ENCODE assay signal across 8 mouse cellular contexts in the genomic region with DNA sequence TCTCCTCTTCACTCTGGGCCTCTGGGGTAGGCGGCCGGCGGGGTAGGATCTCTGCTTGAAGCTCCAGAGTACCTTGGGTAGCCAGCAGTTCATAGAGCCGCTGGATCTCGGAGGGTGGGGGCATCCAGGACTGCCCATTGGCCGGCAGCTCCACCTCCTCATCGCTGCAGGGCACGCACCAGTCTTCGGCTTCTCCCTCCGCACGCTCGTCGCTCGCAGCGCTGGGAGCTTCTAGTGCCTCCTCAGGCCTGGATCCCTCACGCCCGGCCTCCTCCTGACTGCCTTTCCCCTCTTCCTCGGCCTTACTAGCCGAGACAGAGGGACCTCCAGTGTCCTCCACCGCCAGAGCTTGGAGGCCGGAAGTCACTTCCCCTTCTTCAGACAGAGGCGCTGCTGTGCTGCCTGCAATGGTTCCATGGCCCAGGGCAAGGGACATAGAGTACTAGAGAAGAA. TPM values are rescaled to one million over a fixed set of nuclear protein-coding genes. Genes with fewer than 3 reads are reported as not detected.
A peak's percentile ranks its signal among the peaks of the same experiment; 100 is the strongest.
DNase-seq lines count a peak whose midpoint lies in the region; ATAC-seq and TF ChIP-seq lines count a peak whose summit lies in the region.

No protein-coding gene starts in this region.

- no peak for TF ChIP-seq CTCF in heart, adult 2 months (IDR thresholded peaks at IDR 0.05)
- TF ChIP-seq CTCF in ES-Bruce4 (IDR thresholded peaks at IDR 0.05; ENCODE audit: low read depth, low read length) = no peak

- no peak for TF ChIP-seq EP300 in heart, adult 2 months (IDR thresholded peaks at IDR 0.05; ENCODE audit: insufficient read depth, low read depth, low read length)
- no peak for TF ChIP-seq EP300 in ES-Bruce4 (IDR thresholded peaks at IDR 0.05; ENCODE audit: insufficient read depth, low read depth, low read length)

- no peaks in the 10 kb centered on the region for H3K9me3 ChIP-seq in ES-Bruce4 (replicated peaks; ENCODE audit: control insufficient read depth, insufficient read depth, low read length, poor library complexity, severe bottlenecking)
- no peaks in the 10 kb centered on the region for H3K9me3 ChIP-seq in hindbrain, embryonic 13.5 days

- peak overlapping the region; percentile 87 for H3K9ac ChIP-seq in heart, adult 2 months (ENCODE audit: low read depth, low read length)
- peak overlapping the region; percentile 71 for H3K9ac ChIP-seq in ES-Bruce4 (ENCODE audit: low read depth, poor library complexity, severe bottlenecking)
- peak overlapping the region; percentile 92 for H3K9ac ChIP-seq in hindbrain, embryonic 13.5 days

- ATAC-seq in hindbrain, embryonic 13.5 days (ENCODE audit: low FRiP score) = peak; percentile 41

- under 1% methylated on average over 22 of the region's 22 CpGs for WGBS in heart, adult 2 months
- WGBS in hindbrain, embryonic 13.5 days = under 1% methylated on average over 22 of the region's 22 CpGs

- peaks cover 5% of the 10 kb centered on the region for H3K36me3 ChIP-seq in heart, adult 2 months (ENCODE audit: control insufficient read depth, insufficient read depth, low read length)
- peaks cover 9% of the 10 kb centered on the region for H3K36me3 ChIP-seq in ES-Bruce4 (ENCODE audit: control insufficient read depth, insufficient read depth, low read length, poor library complexity, severe bottlenecking)
- peaks cover 38% of the 10 kb centered on the region for H3K36me3 ChIP-seq in hindbrain, embryonic 13.5 days

- peaks cover 16% of the 10 kb centered on the region for H3K4me1 ChIP-seq in heart, adult 2 months (ENCODE audit: control insufficient read depth, insufficient read depth, low read length)
- peaks cover 5% of the 10 kb centered on the region for H3K4me1 ChIP-seq in ES-Bruce4 (ENCODE audit: control insufficient read depth, insufficient read depth, low read length)
- peaks cover 72% of the 10 kb centered on the region for H3K4me1 ChIP-seq in hindbrain, embryonic 13.5 days (replicated peaks)

- intact Hi-C loops in heart, adult 2 months (cut with DNase I) = loop anchor here (2.0 to 10.0 kb wide), 2 partner anchors 88 to 178 kb away; a partner anchor contains a TSS
- intact Hi-C loops in heart, postnatal 10 days (cut with DNase I) = loop anchor here (2.0 kb wide), 1 partner anchor 42 kb away; a partner anchor contains a TSS

- H3K79me2 ChIP-seq in heart, adult 2 months (replicated peaks; ENCODE audit: control insufficient read depth, insufficient read depth, low read length) = peaks cover 4% of the 10 kb centered on the region; the same call in 1 of the 2 replicates

- H3K27me3 ChIP-seq in heart, adult 2 months (ENCODE audit: control insufficient read depth, insufficient read depth, low read length) = no peaks in the 10 kb centered on the region
- no peaks in the 10 kb centered on the region for H3K27me3 ChIP-seq in ES-Bruce4 (ENCODE audit: control insufficient read depth, insufficient read depth, low read length, poor library complexity, severe bottlenecking)
- H3K27me3 ChIP-seq in hindbrain, embryonic 13.5 days = no peaks in the 10 kb centered on the region

- peak; percentile 62 for TF ChIP-seq POLR2A in heart, adult 2 months (IDR thresholded peaks at IDR 0.05; ENCODE audit: insufficient read depth, low read depth, low read length)
- no peak for TF ChIP-seq POLR2A in ES-Bruce4 (IDR thresholded peaks at IDR 0.05; ENCODE audit: insufficient read depth, low read length)

- peak overlapping the region; percentile 82 for H3K4me3 ChIP-seq in heart, adult 2 months
- H3K4me3 ChIP-seq in ES-Bruce4 (ENCODE audit: low read depth, low read length) = peak overlapping the region; percentile 89
- peak overlapping the region; percentile 65 for H3K4me3 ChIP-seq in hindbrain, embryonic 13.5 days

- DNase-seq in heart, adult 2 months = no peak
- DNase-seq in heart, postnatal 10 days = no peak
- DNase-seq in cerebellum, postnatal 36 days = peak; percentile 65 to 68
- DNase-seq in lung, postnatal 10 days = peak; percentile 76
- peak; percentile 52 for DNase-seq in right cerebral cortex, postnatal 4 days
- DNase-seq in retina, postnatal 1 day = no peak

- peak overlapping the region; percentile 93 for H3K4me2 ChIP-seq in hindbrain, embryonic 13.5 days

- H3K27ac ChIP-seq in heart, adult 2 months = peak overlapping the region; percentile 93
- H3K27ac ChIP-seq in ES-Bruce4 (ENCODE audit: insufficient read depth, low read length) = peak overlapping the region; percentile 36
- H3K27ac ChIP-seq in hindbrain, embryonic 13.5 days = peak overlapping the region; percentile 98

RNA-seq across cellular contexts. Expression of a gene that starts 0.2 kb away (rescaled TPM):
- not detected for total RNA-seq in heart, adult 2 months (2021)
- not detected in 2 replicates for polyA plus RNA-seq in heart, adult 2 months (2012; rRNA removed)
- total RNA-seq in heart, postnatal 10 days (2021) = not detected
- polyA plus RNA-seq in ES-Bruce4 (2011; ENCODE audit: insufficient read depth, insufficient read length, low read depth, missing spikeins) = 22.1 and 26.6 TPM in 2 replicates
- polyA plus RNA-seq in hindbrain, embryonic 13.5 days (2015; fragmentation: Nextera tagmentation; extraction: Ambion mirVana) = 0.45 and 1.1 TPM in 2 replicates

RNA-seq across cellular contexts. Expression of a gene that starts 0.6 kb away (rescaled TPM):
- 10 to 100 TPM; 12.8 to 21.4 TPM for total RNA-seq in heart, adult 2 months (2021)
- 3.6 and 4.3 TPM in 2 replicates for polyA plus RNA-seq in heart, adult 2 months (2012; rRNA removed)
- 10 to 100 TPM in 1 of 2 experiments, 1 to 10 TPM in 1; 6.4 to 19.6 TPM for total RNA-seq in heart, postnatal 10 days (2021)
- polyA plus RNA-seq in ES-Bruce4 (2011; ENCODE audit: insufficient read depth, insufficient read length, low read depth, missing spikeins) = 12.7 and 27.9 TPM in 2 replicates
- 41.8 and 53.4 TPM in 2 replicates for polyA plus RNA-seq in hindbrain, embryonic 13.5 days (2015; fragmentation: Nextera tagmentation; extraction: Ambion mirVana)

RNA-seq across cellular contexts. Expression of a gene that starts 2.1 kb away (rescaled TPM):
- total RNA-seq in heart, adult 2 months (2021) = 10 to 100 TPM; 50.4 to 59.1 TPM
- polyA plus RNA-seq in heart, adult 2 months (2012; rRNA removed) = 48.8 and 50.7 TPM in 2 replicates
- total RNA-seq in heart, postnatal 10 days (2021) = 10 to 100 TPM; 45.3 to 50.1 TPM
- polyA plus RNA-seq in ES-Bruce4 (2011; ENCODE audit: insufficient read depth, insufficient read length, low read depth, missing spikeins) = 17.9 and 18.8 TPM in 2 replicates
- 4.5 and 5.2 TPM in 2 replicates for polyA plus RNA-seq in hindbrain, embryonic 13.5 days (2015; fragmentation: Nextera tagmentation; extraction: Ambion mirVana)

RNA-seq across cellular contexts. Expression of a gene that starts 4.4 kb away (rescaled TPM):
- 10 to 100 TPM; 15.9 to 25.8 TPM for total RNA-seq in heart, adult 2 months (2021)
- 21.7 and 24.3 TPM in 2 replicates for polyA plus RNA-seq in heart, adult 2 months (2012; rRNA removed)
- total RNA-seq in heart, postnatal 10 days (2021) = 10 to 100 TPM; 19.0 to 27.2 TPM
- 2.2 and 23.9 TPM in 2 replicates for polyA plus RNA-seq in ES-Bruce4 (2011; ENCODE audit: insufficient read depth, insufficient read length, low read depth, missing spikeins)
- polyA plus RNA-seq in hindbrain, embryonic 13.5 days (2015; fragmentation: Nextera tagmentation; extraction: Ambion mirVana) = 66.8 and 73.4 TPM in 2 replicates

RNA-seq across cellular contexts. Expression of a gene that starts 4.5 kb away (rescaled TPM):
- under 1 TPM; 0.63 to 0.77 TPM for total RNA-seq in heart, adult 2 months (2021)
- polyA plus RNA-seq in heart, adult 2 months (2012; rRNA removed) = 5.7 and 8.0 TPM in 2 replicates
- 1 to 10 TPM; 1.0 to 2.3 TPM for total RNA-seq in heart, postnatal 10 days (2021)
- polyA plus RNA-seq in ES-Bruce4 (2011; ENCODE audit: insufficient read depth, insufficient read length, low read depth, missing spikeins) = 3.5 and 6.7 TPM in 2 replicates
- 18.3 and 19.2 TPM in 2 replicates for polyA plus RNA-seq in hindbrain, embryonic 13.5 days (2015; fragmentation: Nextera tagmentation; extraction: Ambion mirVana)

Comparison
In these comparisons a context has a peak if more than half of its experiments do, and no peak if none do; other contexts are left out.
1. DNase-seq: peak in cerebellum, postnatal 36 days (2 of 2), lung, postnatal 10 days (single experiment) and right cerebral cortex, postnatal 4 days (single experiment); none in heart, adult 2 months (0 of 2), heart, postnatal 10 days (0 of 2) and retina, postnatal 1 day (single experiment).
2. H3K27ac ChIP-seq: peak in every context shown above with its lines; median percentile 98 in hindbrain, embryonic 13.5 days; 93 in heart, adult 2 months; 36 in ES-Bruce4.
3. RNA of a gene that starts 0.2 kb away (polyA plus RNA-seq): 22.1 to 26.6 TPM in ES-Bruce4; 0.45 to 1.1 TPM in hindbrain, embryonic 13.5 days and not detected in heart, adult 2 months; every median in the first group is over 10 times any median in the second.
4. Peak in every context shown above with its lines, with median percentiles within 50 percentile points of each other: H3K4me3 ChIP-seq and H3K9ac ChIP-seq.